Mouse (Mus musculus) heart, postnatal 10 days (tissue): ENCODE data around the gene Pcdh15. TPM values are rescaled to one million over a fixed set of nuclear protein-coding genes. Genes with fewer than 3 reads are reported as not detected.

Experiments
- DNase-seq, 2 experiments: peaks; one replicate each; pipeline ENCODE4 v3.0.0; 2021
- intact Hi-C: fragments of 180-260 bp; cut with DNase I; formaldehyde crosslinking; loops from one replicate; pipeline ENCODE4 v1.15.1; 2025
- total RNA-seq, 2 experiments: library from RNA; stranded (reverse); gene quantifications; 2 replicates each; pipeline ENCODE4 v1.2.3; 2021

Pcdh15 gene
- total RNA-seq, 2 experiments from 2014 or later = 0.34 to 1.2 TPM

DNA sequence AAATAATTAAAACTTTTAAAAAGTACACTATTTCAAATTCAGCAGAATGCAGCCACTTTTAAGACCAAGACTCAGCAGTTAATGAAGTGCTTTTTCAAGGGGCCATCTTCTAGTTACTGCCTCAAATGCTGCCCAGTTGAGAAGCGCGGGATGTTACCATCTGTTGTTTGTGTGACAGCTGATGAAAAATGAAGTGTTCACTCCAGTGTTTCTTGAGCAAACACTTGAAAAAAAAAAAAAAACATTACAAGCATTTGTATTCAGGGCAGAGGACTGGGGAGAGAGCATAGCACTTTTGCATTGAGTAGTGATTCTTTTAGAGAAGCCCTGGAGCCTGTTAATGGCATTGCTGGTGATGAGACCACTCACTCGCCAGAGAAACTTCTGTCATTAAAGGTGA lies 689.0 kb downstream of the Pcdh15 start:
- intact Hi-C loops = no loop called here
- no peak for DNase-seq

DNA sequence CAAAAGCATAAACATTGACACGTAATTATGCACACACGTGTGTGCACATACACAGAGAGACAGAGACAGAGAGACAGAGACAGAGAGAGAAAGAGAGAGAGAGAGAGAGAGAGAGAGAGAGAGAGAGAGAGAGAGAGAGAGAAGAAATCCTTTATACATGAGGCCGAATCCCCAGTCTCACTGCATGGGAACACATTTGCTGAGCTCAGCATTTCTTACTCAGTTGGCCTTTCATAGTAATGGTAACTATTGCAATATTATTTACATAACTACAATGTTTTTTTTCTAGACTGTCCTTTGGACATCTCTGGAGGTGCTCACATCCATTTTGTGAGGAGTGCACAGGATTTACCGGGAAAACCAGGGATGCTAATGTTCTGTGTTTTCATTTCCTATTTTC lies 705.9 kb downstream of the Pcdh15 start:
- intact Hi-C loops = no loop called here
- DNase-seq = no peak

DNA sequence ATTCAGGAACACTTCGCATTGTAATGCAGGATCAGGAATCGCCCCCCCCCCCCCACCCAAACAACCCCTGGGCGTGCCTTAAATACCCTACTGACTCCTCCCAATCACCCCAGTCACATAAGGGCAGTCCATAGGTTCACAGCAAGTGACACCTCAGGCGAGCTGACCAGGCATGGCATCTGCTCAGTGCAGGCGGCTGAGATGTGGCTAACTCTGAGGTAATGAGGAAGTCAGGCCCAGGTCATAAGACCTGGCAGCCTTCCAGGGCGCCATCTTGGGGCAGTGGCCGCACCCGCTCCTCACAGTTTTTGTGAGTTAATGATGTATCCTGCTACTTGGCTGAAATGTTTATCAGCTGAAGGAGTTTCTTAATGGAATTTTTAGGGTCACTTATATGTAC lies 713.2 kb downstream of the Pcdh15 start:
- intact Hi-C loops = no loop called here
- DNase-seq = no peak

GRCm38 (mm10) chr10:73821657-73822583 lies 722.8 kb downstream of the Pcdh15 start:
- no peak for DNase-seq
- intact Hi-C loops = no loop called here

- intact Hi-C loops = no loop called here
Observed at GRCm38 (mm10) chr10:73823214-73823613, 724.1 kb downstream of the Pcdh15 start.

DNA sequence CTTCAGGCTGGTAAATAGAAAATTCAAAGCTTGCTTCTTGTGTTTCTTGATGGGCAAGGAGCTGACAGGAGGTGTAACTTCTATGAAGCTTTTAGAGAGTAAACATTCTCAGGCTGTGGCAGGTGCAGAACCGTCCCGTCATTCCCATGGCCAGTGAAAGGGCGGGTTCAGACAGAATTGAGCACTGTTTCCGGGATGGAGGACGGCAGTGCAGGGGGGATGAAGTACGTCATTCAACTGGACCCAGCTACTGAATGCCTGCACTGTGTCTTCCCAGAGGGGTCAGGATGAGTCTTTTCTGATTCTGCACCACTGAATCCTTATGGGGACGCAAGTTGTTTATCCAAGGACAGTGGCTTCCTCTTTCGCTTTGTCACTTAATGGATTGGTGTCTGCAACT lies 727.2 kb downstream of the Pcdh15 start:
- intact Hi-C loops = no loop called here
- DNase-seq = no peak

More at GRCm38 (mm10) chr10:73823214-73823613, 724.1 kb downstream of the Pcdh15 start:
- DNase-seq = no peak

GRCm38 (mm10) chr10:73828781-73829180 lies 729.6 kb downstream of the Pcdh15 start:
- intact Hi-C loops = no loop called here

DNA sequence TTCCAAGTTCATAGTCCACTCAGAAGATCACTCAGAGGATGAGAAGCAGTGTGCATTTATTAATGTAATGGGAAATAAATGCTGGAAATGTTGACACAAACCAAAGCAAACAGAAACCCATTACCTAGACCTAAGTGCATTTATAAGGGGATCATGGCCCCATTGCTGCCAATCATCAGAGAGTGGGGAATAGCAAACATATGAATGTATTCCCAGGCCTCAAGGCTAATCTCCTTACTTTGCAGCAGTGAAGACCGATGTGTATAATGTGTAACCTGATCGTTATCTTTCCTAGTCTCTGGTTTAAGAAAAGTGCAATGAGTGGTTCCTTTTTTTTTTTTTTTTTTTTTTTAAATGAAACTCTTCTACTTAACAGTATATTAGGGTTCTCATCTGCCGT lies 745.9 kb downstream of the Pcdh15 start:
- intact Hi-C loops = no loop called here
- no peak for DNase-seq

More at GRCm38 (mm10) chr10:73828781-73829180, 729.6 kb downstream of the Pcdh15 start:
- no peak for DNase-seq

GRCm38 (mm10) chr10:73862181-73862580 lies 763.0 kb downstream of the Pcdh15 start:
- intact Hi-C loops = no loop called here
- DNase-seq = no peak

DNA sequence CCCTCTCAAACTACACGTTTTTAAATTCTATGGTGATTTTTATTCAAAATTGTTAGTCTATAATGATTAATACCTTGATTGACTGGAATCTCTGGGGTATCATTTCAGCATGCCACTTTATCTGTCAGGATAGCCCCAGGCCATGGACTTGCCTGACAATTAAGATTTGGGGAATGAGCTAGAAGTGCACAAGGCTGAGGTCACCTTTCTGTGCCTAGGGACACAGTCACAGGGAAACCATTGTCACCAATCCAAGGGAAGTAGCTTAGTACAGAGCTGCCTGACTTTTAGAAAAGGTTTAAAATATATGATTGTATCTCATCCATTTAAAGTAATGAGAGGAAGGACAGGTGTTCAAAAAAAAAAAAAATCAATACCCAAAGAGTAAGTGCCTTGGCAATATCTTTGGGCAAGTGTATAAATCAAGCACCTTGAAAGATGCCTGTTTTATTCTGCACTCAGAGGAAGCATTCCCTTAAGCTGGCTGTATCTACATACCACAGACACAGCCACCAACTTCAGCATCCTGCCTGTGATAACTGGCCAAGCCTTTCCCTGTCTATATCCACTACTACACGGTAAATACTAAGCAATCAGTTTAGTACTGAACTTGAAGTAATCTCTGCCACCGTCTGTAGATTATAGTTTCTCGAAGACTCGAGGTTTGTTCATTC lies 779.0 kb downstream of the Pcdh15 start:
- intact Hi-C loops = no loop called here
- DNase-seq = no peak

DNA sequence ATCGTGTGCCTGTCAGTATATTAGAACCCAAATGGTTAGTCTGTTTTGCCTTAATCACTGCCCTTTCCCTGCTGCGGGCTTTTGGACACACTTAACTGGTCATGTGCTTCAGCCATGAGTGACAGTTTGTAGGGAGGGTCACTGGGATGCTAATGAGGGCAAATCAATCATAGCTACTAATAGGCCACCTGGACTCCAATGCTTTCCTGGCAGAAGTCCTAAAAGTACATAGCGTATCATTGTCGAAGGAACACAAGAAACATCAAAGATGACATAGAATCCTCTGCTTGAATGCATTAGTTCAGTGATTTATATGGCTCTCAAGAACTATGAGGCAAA lies 779.6 kb downstream of the Pcdh15 start:
- no peak for DNase-seq
- intact Hi-C loops = no loop called here

- intact Hi-C loops = no loop called here
- DNase-seq = no peak
Observed at GRCm38 (mm10) chr10:73887771-73888170, 788.6 kb downstream of the Pcdh15 start.

DNA sequence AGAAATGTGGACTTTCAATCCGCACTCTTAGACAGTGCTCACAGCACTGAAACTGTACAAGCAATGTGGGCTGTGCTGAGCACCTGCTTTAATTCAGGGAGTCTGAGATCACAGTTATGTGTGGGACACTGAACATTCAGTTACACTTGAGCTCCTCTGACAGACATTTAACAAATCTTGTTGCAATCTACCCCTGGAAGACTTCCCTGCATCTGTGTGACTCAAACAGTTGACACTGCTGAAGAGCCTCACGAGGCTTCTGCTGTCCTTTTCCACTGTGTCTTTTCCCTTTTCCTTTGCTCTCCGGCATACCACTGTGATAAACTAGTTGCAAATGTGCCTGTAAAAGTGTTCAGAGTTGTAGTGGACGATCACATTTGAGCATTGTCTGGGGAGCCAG lies 793.1 kb downstream of the Pcdh15 start:
- DNase-seq = no peak
- intact Hi-C loops = no loop called here

GRCm38 (mm10) chr10:73896086-73896607 lies 797.0 kb downstream of the Pcdh15 start:
- no peak for DNase-seq
- intact Hi-C loops = no loop called here

DNA sequence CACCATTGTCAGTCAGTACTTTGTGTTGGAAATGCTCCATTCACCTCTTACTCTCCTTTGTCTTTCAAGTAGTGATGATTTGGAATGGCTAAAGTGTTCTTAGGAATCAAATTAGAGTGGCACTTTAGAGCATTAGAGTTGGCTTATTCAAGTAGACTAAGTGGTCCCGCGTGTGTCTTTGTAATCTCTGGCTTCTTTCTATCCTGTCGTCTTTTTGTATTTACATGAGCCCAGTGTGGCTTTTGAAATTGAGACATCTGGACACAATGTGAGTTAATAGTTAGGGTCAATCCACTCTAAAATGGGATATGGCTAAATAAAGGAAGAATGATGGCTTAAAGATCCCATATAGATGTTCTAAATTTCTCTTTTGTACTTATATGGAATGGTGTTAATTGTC lies 800.0 kb downstream of the Pcdh15 start:
- DNase-seq = no peak
- intact Hi-C loops = no loop called here

DNA sequence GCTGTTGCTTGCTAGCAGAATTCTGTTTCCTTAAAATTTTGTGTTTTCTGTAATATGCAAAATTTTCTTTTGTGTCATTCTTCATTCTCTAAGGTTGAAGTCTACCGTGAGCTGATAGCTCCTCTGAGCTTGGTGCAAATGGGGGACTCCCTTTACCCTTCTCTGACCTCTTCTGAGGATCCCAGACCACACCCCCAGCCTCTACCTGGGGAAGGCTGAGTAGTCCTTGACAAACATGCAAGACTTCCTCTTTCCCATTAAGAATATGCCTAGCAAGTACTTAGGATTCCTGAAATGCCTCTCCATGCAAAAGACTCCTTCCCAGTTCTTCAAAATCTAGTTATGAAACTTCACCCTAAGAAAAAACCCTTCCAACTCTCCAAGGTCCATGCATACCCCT lies 808.5 kb downstream of the Pcdh15 start:
- no peak for DNase-seq
- intact Hi-C loops = no loop called here

- intact Hi-C loops = no loop called here
Observed at GRCm38 (mm10) chr10:73908568-73908967, 809.4 kb downstream of the Pcdh15 start.

GRCm38 (mm10) chr10:73915170-73915569 lies 816.0 kb downstream of the Pcdh15 start:
- intact Hi-C loops = no loop called here
- DNase-seq = no peak

More at GRCm38 (mm10) chr10:73908568-73908967, 809.4 kb downstream of the Pcdh15 start:
- DNase-seq = no peak

DNA sequence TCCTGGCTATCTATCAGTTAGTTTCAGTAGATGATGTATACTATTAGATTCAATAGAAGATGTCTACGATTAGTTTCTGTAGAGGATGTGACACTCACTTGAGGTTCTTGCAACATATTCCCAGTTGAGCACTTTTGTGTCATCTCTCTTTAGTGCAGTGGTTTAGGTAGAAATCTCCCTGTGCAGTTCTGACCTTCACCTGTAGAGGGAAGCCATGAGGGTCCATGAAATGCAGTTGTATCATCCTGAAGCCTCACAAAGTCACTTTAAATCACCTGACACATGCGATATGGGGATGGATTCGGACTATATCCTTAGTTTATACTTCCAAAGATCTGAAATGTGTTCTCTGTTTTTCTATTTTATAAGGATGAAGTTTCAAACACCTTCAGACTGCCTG lies 822.4 kb downstream of the Pcdh15 start:
- peak in 1 of 2 experiments; percentile 25 for DNase-seq
- intact Hi-C loops = no loop called here

GRCm38 (mm10) chr10:73928672-73929071 lies 829.5 kb downstream of the Pcdh15 start:
- no peak for DNase-seq
- intact Hi-C loops = no loop called here

DNA sequence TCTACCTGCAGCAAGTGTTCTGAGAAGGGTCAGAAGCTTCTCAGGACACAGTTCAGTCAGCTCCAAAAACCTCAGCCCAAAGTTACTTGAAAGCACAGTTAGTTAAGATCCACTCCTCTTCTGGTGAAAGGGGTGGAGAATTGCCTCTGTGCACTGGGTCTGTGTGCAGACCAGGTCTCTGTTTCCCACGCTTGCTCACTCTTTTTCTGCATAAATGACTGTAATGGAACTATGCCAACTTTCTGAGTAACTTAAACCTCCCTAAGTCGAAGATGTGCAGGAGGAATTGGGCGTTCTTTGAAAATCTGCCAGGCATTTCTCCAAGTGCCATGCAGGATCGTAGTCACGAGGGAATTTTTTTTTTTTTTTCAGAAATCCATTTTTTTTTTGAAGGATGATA lies 830.6 kb downstream of the Pcdh15 start:
- DNase-seq = no peak
- intact Hi-C loops = no loop called here

- DNase-seq = no peak
Observed at GRCm38 (mm10) chr10:73931185-73931584, 832.0 kb downstream of the Pcdh15 start.

More at GRCm38 (mm10) chr10:73931185-73931584, 832.0 kb downstream of the Pcdh15 start:
- intact Hi-C loops = no loop called here
